Mouse (Mus musculus) urinary bladder, adult 2 months (tissue): Measurements from ENCODE around the gene Nans. TPM values are rescaled to one million over a fixed set of nuclear protein-coding genes. Genes with fewer than 3 reads are reported as not detected.

ENCODE experiments used
- DNase-seq: peaks from one replicate; pipeline ENCODE4 v3.0.0; 2022; ENCODE audit warnings: low spot score
- polyA plus RNA-seq: library from polyadenylated mRNA; depleted of rRNA; stranded (reverse); fragments of >200 nt; gene quantifications from 2 replicates; pipeline ENCODE4 v1.2.3, GENCODE M21; 2012; rRNA removed

The Nans gene
- polyA plus RNA-seq, 1 experiment, result 34.6 TPM

DNA sequence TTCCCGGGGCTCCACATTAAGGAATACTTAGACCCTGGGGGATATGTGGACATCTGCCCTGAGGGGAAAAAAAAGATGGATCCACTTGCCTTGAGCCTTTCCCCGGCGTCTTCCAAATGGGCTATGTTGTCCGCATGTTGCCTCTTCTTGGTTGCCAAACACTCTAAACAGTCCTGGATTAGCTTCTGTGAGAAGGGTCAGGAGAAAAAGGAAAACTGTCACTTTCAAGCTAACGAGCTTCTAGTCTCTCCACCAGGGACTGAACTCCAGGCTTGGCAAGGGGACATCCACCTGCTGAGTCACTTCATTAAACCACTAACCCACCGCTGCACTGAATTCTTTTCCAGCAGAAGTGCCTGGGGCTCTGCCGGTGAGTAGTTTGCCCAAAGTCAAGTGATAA, 43.9 kb downstream of the Nans start:
- no peak for DNase-seq

DNA sequence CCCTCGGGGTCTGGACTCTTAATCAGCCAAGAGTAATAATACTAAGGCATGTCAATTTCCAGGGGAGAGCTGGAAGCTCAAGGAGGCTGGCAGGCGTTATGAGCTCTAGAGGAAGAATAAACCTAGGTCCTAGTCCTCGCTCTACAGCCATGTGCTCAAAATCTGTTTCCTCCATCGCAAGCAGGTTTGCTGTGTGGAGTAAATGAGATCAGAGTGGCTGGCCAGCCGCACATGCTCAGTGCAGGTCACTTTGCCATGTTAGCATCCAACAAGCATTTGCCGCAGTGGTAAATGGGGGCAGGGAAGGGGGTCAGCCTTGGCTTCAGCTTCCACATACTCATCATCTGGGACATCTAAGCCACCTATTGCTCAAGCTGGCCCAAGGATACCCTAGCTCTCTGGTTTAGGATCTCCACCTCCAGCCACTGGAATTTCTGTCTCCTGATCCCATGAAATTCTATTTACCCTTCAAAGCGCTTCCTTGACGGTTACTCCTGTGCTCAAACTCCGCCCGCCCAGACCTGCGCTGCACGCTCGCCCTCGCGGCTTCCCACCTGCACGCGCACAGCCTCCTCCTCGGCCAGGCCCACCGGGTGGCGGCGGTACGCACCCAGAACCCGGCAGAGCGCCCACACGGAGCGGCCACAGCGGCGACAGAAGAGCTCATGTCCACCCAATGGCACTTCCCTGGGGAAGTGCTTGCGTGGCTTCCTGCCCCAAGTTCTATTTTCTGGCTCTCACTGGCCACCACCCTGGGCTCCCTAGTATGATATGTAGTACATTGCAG, 45.1 kb downstream of the Nans start:
- DNase-seq, result no peak

DNA sequence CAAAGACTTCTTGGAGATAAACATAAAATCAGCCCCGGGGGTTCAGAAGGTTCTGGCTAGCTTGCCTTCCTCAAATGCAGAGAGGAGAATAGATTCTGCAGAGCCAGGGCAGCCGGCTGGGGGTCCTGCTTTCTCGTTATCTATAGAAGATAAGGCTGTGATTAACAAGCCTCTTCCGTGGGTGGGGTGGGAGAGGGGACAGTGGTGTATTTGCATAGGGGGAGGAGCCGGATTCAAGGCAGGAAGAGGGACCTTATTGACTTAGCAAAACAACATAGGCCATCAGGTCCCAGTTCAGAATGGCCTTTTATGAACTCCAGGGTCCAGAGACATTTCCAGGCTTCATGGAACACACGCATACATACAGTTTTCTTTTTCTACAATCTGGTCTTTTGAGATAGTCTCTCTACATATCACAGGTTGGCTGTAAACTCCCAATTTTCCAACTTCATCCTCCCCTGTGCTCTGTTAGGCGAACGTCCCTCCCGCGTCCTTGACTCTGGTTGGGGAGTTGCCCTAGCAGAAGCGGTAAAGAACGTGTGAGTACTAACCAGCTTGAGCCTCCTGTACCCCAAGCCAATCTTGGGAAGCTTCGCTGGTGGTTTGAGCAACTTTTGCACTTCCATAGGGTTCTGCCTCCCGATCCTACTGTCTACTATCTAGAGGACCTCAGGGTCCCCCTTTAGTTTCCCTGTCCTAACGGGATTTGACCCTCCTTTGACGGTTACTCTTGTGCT, 46.2 kb downstream of the Nans start:
- no peak for DNase-seq

DNA sequence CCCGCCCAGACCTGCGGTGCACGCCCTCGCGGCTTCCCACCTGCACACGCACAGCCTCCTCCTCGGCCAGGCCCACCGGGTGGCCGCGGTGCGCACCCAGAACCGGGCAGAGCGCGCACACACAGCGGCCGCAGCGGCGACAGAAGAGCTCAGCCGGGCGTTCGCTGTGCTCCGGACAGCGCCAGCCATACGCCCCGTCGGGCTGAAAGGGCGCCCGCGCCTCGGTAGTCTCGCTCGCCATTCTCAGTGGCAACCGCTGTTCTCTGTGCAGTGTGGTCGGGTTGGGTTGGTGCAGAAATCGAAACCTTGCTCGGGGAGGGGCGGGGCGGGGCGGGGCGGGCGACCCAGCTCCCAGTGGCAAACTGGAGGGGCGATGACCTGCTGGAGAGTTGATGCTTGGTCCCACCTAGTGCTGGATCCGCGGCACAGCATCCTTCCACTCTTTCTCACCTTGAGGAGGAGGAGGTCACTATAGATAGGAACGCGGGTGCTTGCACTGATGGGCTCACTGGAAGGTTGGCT, 46.9 kb downstream of the Nans start, which contains the start of gene Trim14:
Gene Trim14 (minus strand): TSS at position 302 of the 522 bp plus-strand sequence.
- DNase-seq, result peak; percentile 39

DNA sequence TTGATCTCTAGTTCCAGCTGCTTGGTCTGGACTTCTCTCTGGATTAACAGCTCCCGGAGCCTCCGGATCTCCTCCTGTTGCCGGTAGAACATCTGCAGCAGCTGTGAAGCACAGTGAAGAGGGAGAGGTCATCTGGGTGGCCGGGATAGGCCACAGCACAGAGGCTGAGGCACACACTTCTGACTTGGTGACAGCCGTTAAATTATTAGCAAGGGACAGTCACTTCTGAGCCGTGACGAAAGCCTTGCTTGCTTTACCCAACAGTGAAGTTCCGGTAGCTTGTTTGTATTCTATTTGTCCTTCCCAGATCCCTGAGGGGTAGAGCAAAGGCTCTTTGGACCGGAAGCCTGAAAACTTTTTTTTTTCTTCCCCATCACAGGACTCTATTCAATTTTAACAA, 50.1 kb downstream of the Nans start:
- DNase-seq, result no peak

- no peak for DNase-seq
Measured at GRCm38 (mm10) chr4:46541707-46542106, 52.7 kb downstream of the Nans start.

DNA sequence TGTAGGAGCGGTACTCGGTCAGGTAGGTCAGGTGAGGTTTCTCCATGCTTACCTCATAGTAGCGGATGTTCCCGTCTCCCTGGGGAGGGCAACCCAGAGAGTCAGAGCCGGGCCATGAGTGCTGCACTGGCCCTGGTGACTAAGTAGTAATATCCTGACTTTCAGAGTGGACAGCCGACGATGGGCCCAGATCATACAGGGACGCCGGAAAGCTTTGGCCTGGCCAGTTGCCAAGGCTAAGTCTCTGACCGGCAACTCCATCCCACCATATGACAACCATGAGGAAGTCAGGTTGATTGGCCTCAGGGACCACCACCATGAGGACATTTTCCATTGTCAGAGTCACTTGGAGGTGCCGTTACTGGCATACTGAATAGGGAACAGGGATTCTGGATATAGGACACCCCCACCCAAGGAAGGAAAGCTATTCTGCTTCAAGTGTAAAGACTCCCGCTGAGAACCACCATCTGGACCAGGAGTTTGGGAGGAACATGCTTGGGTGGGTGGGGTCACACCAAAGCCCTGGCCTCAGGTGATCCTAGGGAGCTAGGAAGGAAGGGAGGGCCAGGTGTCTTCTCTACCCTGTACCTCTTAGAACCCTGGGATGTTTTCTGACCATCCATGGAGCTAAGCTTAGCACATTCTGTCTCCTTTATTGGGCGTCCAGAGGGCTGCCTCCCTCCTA, 54.5 kb downstream of the Nans start:
- no peak for DNase-seq

DNA sequence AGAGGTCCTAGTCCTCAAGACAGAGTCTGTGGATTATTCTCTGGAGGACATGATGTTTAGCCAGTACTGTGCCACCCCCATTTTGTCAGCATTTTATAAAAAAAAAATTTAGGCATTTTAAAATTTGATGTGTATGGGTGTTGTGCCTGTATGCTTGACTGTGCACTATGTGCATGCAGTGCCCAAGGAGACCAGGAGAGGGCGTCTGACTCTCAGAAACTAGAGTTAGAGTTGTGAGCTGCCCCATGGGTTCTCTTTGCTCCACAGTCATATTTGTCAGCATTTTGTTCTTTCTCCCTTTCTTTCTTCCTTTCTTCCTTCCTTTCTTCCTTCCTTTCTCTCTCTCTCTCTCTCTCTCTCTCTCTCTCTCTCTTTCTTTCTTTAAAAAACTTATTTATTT, 55.3 kb downstream of the Nans start:
- no peak for DNase-seq

DNA sequence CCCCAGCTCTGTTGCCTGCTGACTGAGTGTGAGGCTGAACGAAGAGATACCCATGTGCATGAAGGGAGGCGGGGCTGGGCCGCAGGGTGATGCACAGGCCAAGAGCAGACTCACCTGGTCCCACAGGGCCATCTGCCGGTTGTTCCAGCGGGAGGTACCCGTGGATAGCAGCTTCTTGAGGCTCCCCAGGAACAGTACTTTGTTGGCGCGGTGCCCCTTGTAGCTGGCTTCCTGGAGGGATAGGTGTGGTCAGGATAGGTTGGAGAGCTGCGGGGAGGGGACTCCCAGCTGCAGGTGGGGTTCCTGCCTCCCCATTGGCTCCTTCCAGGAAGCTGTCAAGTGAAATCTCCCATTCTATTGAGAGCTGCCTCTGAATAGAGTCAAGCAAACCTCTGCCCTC, 56.5 kb downstream of the Nans start:
- DNase-seq, result no peak

DNA sequence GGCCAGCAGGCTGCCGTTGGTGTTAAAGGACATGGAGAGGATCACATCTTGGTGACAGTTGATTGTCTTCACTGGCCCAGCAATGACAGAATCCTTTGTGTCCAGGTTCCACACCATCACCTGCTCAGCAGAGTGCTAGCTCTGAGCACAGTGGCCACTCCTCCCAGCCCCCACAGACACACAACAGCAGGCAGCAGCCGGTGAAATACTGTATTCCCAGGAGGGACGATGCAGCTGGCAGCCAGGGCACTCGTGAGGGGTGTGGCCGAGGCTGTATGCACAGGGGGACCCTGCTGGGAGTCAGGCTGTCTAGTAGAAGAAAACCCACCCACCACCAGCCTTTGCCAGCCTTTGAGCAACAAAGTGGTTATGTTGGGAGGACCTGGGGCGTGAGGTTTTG, 57.7 kb downstream of the Nans start:
- DNase-seq, result no peak

- no peak for DNase-seq
Measured at GRCm38 (mm10) chr4:46549979-46550378, 60.9 kb downstream of the Nans start.

DNA sequence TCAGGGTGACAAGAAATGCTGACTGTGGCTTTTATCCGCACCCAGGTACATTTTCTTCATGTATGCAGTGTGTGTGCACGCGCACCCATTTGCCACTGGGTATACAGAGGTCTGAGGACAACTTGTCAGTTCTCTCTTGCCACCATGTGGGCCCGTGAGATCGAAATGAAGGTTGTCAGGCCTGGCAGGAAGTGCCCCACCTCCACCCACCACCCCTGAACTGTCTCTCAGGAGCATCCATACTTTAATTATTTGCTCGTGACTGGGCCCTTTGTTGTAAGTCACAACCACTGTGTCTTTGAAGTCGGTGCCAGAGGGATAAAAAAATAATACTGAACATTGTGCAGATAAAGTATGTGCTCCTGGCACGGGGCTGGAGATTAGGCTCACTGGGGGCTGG, 61.4 kb downstream of the Nans start:
- no peak for DNase-seq

Other genes starting within 250 kb of the Nans start
- not detected in 2 replicates for gene Foxe1, start 145.6 kb upstream of the Nans start, polyA plus RNA-seq
- 4.7 and 6.3 TPM in 2 replicates for gene Trmo, start 99.8 kb upstream of the Nans start, polyA plus RNA-seq
- 0.06 and 0.07 TPM in 2 replicates for gene Hemgn, start 75.7 kb upstream of the Nans start, polyA plus RNA-seq
- 26.7 and 71.9 TPM in 2 replicates for gene Anp32b, start 38.3 kb upstream of the Nans start, polyA plus RNA-seq
- 5.0 and 5.7 TPM in 2 replicates for gene Trim14, start 46.9 kb downstream of the Nans start, polyA plus RNA-seq
- 6.4 and 7.0 TPM in 2 replicates for gene Coro2a, start 113.0 kb downstream of the Nans start, polyA plus RNA-seq
- gene Tbc1d2, start 161.0 kb downstream of the Nans start, polyA plus RNA-seq, result 18.6 and 24.0 TPM in 2 replicates